Mouse (Mus musculus) stomach, embryonic 16.5 days (tissue): ENCODE results near the gene Bloc1s1. TPM values are rescaled to one million over a fixed set of nuclear protein-coding genes. Genes with fewer than 3 reads are reported as not detected.
A peak's percentile ranks its signal among the peaks of the same experiment; 100 is the strongest.

Experiments
- ATAC-seq: fragments of 200-750 bp; cut with Nextera tagmentation; 2 replicates; pipeline ENCODE4 v1.8.0; 2017; ENCODE audit warnings: moderate number of reproducible peaks, moderate TSS enrichment; ENCODE audit not compliant: insufficient read depth, low FRiP score
- H3K27ac ChIP-seq: fragments of 300-500 bp; sonication (generic); 2 replicates; pipeline ENCODE4 v1.5.1; 2014; ENCODE audit warnings: low read length
- H3K27me3 ChIP-seq: fragments of 300-500 bp; sonication (generic); 2 replicates; pipeline ENCODE4 v1.6.1; 2014; ENCODE audit warnings: low read length, control low read depth, mixed read lengths; ENCODE audit not compliant: control insufficient read depth, insufficient read depth
- H3K36me3 ChIP-seq: fragments of 300-500 bp; sonication (generic); 2 replicates; pipeline ENCODE4 v1.6.1; 2014; ENCODE audit warnings: low read length; ENCODE audit not compliant: control insufficient read depth, insufficient read depth
- H3K4me1 ChIP-seq: fragments of 300-500 bp; sonication (generic); 2 replicates; pipeline ENCODE4 v1.6.1; 2014; ENCODE audit warnings: low read length, control low read depth, mixed read lengths; ENCODE audit not compliant: control insufficient read depth, insufficient read depth
- H3K4me2 ChIP-seq: fragments of 300-500 bp; sonication (generic); 2 replicates; pipeline ENCODE4 v1.6.1; 2014; ENCODE audit warnings: low read depth, low read length, mixed read lengths
- H3K4me3 ChIP-seq: fragments of 300-500 bp; sonication (generic); replicated peaks from 2 replicates; pipeline ENCODE4 v1.5.1; 2014; ENCODE audit warnings: mild to moderate bottlenecking, low read length
- H3K9ac ChIP-seq: fragments of 300-500 bp; sonication (generic); 2 replicates; pipeline ENCODE4 v1.6.1; 2014; ENCODE audit warnings: low read length
- H3K9me3 ChIP-seq: fragments of 300-500 bp; sonication (generic); replicated peaks from 2 replicates; pipeline ENCODE4 v1.6.1; 2016; ENCODE audit warnings: low read length, control low read depth; ENCODE audit not compliant: control insufficient read depth
- WGBS: fragments of 180-500 bp; shearing (Covaris S2); extraction: QIAGEN DNeasy Blood & Tissue Kit; methylation state at CpG from one replicate; pipeline ENCODE4 v1.1.7; 2014; 5-methylcytosine and 5-hydroxymethylcytosine counted together
- polyA plus RNA-seq: library from polyadenylated mRNA; unstranded; fragments of >200 nt; fragmentation: Nextera tagmentation; extraction: Ambion mirVana; gene quantifications from 2 replicates; pipeline ENCODE4 v1.2.1, GENCODE M21; 2015

Bloc1s1 gene
- polyA plus RNA-seq, 1 experiment from 2014 or later: 206 TPM

DNA sequence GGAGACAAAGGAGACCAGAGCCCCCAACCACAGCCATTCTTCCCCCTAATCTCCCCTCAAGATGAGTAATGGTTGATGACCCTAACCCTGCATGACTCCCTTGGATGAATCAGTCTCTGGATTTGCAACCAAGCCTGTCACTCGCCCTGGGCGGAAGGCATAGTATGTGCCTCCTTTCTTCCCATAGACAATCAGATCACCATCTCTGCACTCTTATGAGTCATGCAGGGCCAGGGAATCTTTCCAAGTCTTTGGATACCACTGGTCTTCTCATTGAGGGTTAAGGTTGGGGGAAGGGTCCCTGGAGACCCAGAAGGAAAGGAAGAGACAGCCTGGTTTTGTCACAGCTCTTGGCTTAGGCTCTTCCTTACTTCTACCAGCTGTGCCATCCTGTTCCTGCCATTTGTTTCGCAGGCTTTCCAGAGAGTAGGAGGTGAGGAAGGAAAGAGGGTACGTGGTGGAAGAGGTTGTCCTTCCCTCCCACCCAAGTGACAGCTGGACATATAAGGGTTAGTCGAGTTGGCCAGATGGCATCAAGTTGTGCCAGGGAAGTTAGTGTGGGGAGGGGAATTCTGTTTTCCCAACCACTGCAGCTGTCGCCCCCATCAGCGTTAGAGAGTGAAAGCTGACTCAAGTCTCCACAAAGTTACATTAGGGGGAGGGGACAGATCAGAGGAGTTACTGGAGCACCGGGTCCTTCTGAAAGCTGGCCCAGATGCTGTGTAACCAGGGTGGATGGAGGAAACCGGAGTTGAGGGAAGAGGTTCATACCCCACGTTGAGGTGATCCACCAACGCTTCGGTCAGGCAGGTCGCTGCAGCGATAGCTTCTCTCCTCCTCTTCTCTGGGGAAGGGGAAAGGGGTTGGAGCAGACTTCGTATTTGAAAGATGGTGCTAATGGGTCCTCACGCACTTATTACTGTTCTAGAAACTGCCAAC, 1.7 kb downstream of the Bloc1s1 start:
- ATAC-seq: no peak
- no peaks in the 10 kb centered on the region for H3K36me3 ChIP-seq
- H3K27me3 ChIP-seq: no peaks in the 10 kb centered on the region
- H3K4me3 ChIP-seq: peak overlapping the region; percentile 81
- peak overlapping the region; percentile 79 for H3K4me2 ChIP-seq
- peak overlapping the region; percentile 97 for H3K27ac ChIP-seq
- H3K9me3 ChIP-seq: no peaks in the 10 kb centered on the region
- peaks cover 52% of the 10 kb centered on the region for H3K4me1 ChIP-seq
- 61% methylated on average over 16 of the region's 16 CpGs for WGBS
- H3K9ac ChIP-seq: peak overlapping the region; percentile 87

DNA sequence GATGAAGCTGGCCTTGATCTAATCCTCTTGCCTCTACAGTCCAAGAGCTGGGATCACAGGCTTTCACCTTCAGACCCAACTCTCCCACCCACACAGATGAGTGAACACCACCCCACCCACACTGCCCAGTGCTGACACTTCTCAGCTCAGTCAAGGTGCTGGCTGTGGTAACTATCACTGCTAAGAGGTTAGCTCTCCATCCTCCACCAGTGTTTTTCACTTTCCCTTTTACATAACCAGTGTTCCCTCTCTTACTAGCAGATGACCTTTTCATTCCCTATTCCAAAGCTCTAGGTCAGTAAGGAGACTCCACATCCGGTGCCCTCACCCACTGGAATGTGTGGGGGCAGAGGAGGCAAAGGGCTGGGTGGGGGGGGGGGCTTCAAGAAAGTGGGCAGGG, 2.6 kb downstream of the Bloc1s1 start:
- 57% methylated on average over 1 of the region's 1 CpGs for WGBS
- no peak overlapping the region; the same call in 1 of the 2 replicates for H3K4me2 ChIP-seq
- ATAC-seq: no peak
- H3K9ac ChIP-seq: 0 out of 2 replicates have a peak overlapping the region, but pooled peaks have one; percentile 31
- H3K4me1 ChIP-seq: peaks cover 52% of the 10 kb centered on the region
- H3K27me3 ChIP-seq: no peaks in the 10 kb centered on the region
- no peaks in the 10 kb centered on the region for H3K9me3 ChIP-seq
- no peak overlapping the region for H3K4me3 ChIP-seq
- H3K36me3 ChIP-seq: no peaks in the 10 kb centered on the region
- peak overlapping the region; percentile 97 for H3K27ac ChIP-seq

DNA sequence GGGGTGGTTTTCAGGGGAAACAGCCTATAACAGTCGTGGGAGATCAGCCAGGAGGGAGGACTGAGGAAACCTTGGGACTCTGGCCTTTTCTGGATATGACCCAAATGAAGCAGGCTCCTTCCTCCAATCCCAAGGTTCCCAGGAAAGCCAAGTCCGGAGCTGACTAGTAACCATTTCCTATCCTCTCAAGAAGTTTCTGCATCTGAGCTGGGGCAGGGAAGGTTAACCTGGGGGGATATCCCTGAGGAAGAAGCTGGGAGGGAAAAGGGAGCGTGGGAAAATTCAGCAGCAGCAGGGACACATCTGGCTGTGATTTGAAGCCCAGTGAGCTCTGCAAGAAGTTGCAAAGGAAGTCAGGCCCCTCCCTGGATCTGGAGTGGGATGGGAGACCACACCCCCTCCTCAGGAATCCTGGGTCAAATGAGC, 3.1 kb downstream of the Bloc1s1 start:
- no peaks in the 10 kb centered on the region for H3K27me3 ChIP-seq
- H3K36me3 ChIP-seq: no peaks in the 10 kb centered on the region
- H3K9me3 ChIP-seq: no peaks in the 10 kb centered on the region
- no peak overlapping the region for H3K4me3 ChIP-seq
- ATAC-seq: no peak
- H3K27ac ChIP-seq: peak overlapping the region; percentile 97
- WGBS: 46% methylated on average over 3 of the region's 3 CpGs
- H3K9ac ChIP-seq: peak overlapping the region; percentile 31; the same call in 1 of the 2 replicates
- peaks cover 52% of the 10 kb centered on the region for H3K4me1 ChIP-seq
- 0 out of 2 replicates have a peak overlapping the region, but pooled peaks have one; percentile 11 for H3K4me2 ChIP-seq

DNA sequence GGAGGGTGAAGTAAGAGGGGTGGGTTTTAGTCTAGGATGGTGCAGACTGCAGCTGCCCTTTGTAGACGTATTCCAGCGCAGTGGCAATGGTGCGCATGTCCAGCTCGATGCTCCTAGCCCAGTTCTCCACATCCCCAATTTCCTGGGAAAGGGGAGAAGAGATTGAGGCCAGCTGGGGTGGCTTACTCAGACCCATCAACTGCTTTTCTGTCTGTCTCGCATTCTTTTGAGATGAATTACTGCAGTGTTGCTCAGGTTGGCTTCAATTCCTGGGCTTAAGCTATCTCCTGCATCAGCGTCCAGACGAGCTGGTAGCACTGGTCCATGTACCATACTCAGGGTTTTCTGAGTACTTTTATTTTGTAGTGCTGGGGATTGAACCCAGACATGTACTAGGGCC, 3.9 kb downstream of the Bloc1s1 start:
- 64% methylated on average over 7 of the region's 7 CpGs for whole genome bisulfite sequencing

DNA sequence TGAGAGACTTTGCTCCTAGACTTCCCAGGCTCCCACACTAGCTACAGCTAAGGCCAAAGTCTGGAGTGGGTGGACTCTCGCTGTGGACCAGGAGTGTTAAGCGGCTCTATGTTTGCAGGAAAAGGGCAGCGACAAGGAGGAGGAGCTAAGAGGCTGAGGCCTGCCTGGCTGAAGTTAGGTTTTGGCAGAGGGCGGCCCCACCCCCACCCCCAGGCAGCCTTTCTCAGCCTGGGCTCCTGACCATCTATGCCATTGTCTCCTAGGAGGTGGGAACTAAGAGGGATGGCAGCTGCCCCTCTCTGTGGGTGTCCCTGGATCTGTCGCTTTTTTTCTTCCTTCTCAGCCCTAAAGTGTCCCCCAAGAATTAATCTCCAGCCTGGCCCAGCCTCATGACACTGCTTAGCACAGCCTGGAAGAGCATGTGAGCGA, 4.6 kb downstream of the Bloc1s1 start:
- peak overlapping the region; percentile 53; the same call in 1 of the 2 replicates for H3K9ac ChIP-seq
- peaks cover 51% of the 10 kb centered on the region for H3K4me1 ChIP-seq
- H3K4me2 ChIP-seq: no peak overlapping the region; the same call in 1 of the 2 replicates
- no peaks in the 10 kb centered on the region for H3K27me3 ChIP-seq
- ATAC-seq: peak; percentile 12; the same call in 1 of the 2 replicates
- H3K27ac ChIP-seq: peak overlapping the region; percentile 97
- H3K36me3 ChIP-seq: no peaks in the 10 kb centered on the region
- WGBS: 24% methylated on average over 6 of the region's 6 CpGs
- H3K4me3 ChIP-seq: no peak overlapping the region
- H3K9me3 ChIP-seq: no peaks in the 10 kb centered on the region

More for the DNA sequence above, 3.9 kb downstream of the Bloc1s1 start:
- no peak overlapping the region for H3K4me2 ChIP-seq
- ATAC-seq: no peak
- H3K9me3 ChIP-seq: no peaks in the 10 kb centered on the region
- H3K36me3 ChIP-seq: no peaks in the 10 kb centered on the region
- H3K4me3 ChIP-seq: no peak overlapping the region
- peaks cover 52% of the 10 kb centered on the region for H3K4me1 ChIP-seq
- no peaks in the 10 kb centered on the region for H3K27me3 ChIP-seq
- no peak overlapping the region for H3K9ac ChIP-seq
- H3K27ac ChIP-seq: peak overlapping the region; percentile 97

DNA sequence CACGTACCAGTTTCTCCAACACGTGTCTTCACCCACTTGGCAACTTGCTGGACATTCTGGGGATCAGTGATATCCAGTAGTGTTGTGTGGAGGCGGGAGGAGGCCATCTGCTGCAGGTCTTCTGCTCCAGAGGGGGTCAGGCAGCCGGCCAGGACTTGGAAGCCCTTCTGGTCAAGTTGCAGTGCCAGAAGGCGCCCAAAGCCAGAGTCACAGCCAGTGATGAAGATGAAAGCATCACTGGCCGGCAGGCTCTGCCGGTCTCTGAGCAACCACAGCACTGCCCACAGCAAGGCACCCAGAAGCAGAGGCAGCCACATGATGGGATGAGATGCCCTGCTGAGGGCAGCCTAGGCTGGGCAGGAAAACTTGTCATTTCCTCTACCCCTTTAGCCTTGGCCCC, 5.6 kb downstream of the Bloc1s1 start:
- Histone ChIP-seq H3K4me1 (peaks cover 44% of the 10 kb centered on the region), H3K27ac (peak overlapping the region; percentile 97; the same call in 1 of the 2 replicates), H3K27me3 (no peaks in the 10 kb centered on the region), H3K36me3 (no peaks in the 10 kb centered on the region), H3K4me3 (no peak overlapping the region), H3K4me2 (no peak overlapping the region), H3K9ac (no peak overlapping the region), H3K9me3 (no peaks in the 10 kb centered on the region)
- ATAC-seq: no peak
- 72% methylated on average over 7 of the region's 7 CpGs for WGBS

DNA sequence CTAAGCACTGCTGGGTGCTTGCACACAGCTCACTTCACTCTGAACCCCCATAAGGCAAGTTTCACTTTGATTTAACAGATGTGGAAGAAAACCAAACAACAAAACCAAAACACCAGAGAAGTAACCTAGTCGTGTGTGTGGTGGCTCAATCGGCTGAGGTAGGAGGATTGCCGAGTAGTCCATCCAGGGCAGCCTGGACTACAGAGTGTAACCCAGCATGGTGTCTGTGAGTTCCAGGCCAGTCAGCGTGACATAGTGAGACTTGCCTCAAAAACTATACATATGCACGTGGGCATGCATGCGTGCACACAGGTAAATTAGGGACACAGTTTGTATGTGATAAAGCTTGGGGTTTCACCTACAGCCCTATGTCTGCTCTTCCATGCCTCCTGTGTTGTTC, 6.4 kb downstream of the Bloc1s1 start:
- Histone ChIP-seq H3K36me3 (no peaks in the 10 kb centered on the region), H3K27me3 (no peaks in the 10 kb centered on the region), H3K9me3 (no peaks in the 10 kb centered on the region), H3K4me2 (no peak overlapping the region), H3K4me3 (no peak overlapping the region), H3K9ac (no peak overlapping the region), H3K27ac (no peak overlapping the region), H3K4me1 (peaks cover 39% of the 10 kb centered on the region)
- no peak for ATAC-seq
- 87% methylated on average over 6 of the region's 6 CpGs for WGBS

DNA sequence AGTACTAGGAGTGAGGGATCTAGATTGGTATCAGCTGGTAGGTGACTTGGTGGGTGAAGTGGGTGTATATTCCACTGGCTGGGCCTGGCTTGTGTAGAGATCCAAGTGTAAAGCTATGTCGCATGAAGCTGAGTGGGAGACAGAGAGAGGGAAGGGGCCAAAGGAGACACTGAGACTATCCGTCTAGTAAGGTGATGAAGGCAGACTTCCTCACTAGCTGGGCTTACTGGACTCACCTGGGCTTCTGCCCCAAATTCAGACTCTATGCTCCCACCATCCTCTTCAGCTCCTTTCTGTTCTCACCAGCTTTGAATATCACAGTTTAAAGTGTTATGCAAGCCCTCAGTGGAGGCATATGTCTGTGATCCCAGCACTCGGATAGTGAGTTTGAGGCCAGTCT, 7.2 kb downstream of the Bloc1s1 start:
- Histone ChIP-seq H3K4me2 (no peak overlapping the region), H3K27me3 (no peaks in the 10 kb centered on the region), H3K9ac (no peak overlapping the region), H3K4me3 (no peak overlapping the region), H3K9me3 (no peaks in the 10 kb centered on the region), H3K36me3 (no peaks in the 10 kb centered on the region), H3K4me1 (peaks cover 32% of the 10 kb centered on the region), H3K27ac (no peak overlapping the region)
- 89% methylated on average over 3 of the region's 3 CpGs for WGBS
- no peak for ATAC-seq

DNA sequence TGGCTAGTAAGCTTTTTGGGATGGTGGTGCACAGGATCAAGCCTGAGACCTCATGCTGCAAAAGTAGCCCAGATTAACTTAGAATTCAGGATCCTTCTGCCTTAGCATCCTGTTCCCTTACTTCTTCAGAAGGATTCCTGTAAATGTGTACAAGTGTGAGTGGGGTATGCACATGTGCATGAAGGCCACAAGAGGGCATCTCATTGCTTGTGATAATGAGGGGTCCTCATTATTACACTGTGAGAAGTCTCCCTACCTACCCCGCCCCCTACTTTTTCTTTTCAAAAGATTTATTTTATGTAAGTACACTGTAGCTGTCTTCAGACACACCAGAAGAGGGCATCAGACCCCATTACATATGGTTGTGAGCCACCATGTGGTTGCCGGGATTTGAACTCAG, 8.3 kb downstream of the Bloc1s1 start:
- no peak overlapping the region for H3K4me3 ChIP-seq
- no peaks in the 10 kb centered on the region for H3K36me3 ChIP-seq
- H3K4me1 ChIP-seq: peaks cover 28% of the 10 kb centered on the region
- WGBS: 94% methylated on average over 2 of the region's 2 CpGs
- no peaks in the 10 kb centered on the region for H3K9me3 ChIP-seq
- no peak overlapping the region for H3K9ac ChIP-seq
- no peak for ATAC-seq
- H3K27ac ChIP-seq: no peak overlapping the region
- no peaks in the 10 kb centered on the region for H3K27me3 ChIP-seq
- no peak overlapping the region for H3K4me2 ChIP-seq
